Mouse (Mus musculus) adrenal gland (tissue): Measurements from ENCODE around the gene Prkce.

Experiments
- intact Hi-C: fragments of 180-260 bp; cut with DNase I; formaldehyde crosslinking; loops from one replicate; pipeline ENCODE4 v1.15.1; 2025

Gene Prkce

GRCm38 (mm10) chr17:86535827-86536656, 368.5 kb downstream of the Prkce start:
- intact Hi-C loops: no loop called here

- intact Hi-C loops: loop anchor here (2.0 kb wide), 1 partner anchor 271 kb away; no protein-coding TSS in a partner anchor
These were observed 372.4 kb downstream of the Prkce start for GRCm38 (mm10) chr17:86539881-86540430.

DNA sequence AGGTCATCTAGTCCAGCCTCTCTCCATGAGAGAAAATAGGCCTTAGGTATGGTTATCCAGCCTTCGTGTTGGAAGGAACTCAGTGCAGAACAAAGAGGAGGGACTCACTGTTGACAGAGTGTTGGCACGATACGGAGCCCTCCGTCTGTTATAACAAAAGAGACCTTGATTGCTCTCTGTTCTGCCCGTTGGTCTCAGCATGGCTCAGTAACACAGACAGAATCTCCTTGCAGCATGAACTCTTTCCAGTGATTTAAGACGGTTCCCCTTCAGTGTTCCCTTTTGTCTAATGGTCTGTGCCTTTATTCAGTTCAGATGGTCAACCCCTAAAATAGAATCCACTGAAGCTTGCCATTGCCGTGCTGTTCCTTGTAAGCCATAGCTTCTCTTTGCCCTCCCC, 378.9 kb downstream of the Prkce start:
- intact Hi-C loops: no loop called here

GRCm38 (mm10) chr17:86549128-86549527, 381.5 kb downstream of the Prkce start:
- intact Hi-C loops: no loop called here

- intact Hi-C loops: no loop called here
These were observed 384.0 kb downstream of the Prkce start for GRCm38 (mm10) chr17:86551561-86551960.

- intact Hi-C loops: no loop called here
These were observed 384.4 kb downstream of the Prkce start for GRCm38 (mm10) chr17:86551995-86552394.

GRCm38 (mm10) chr17:86559206-86559891, 391.8 kb downstream of the Prkce start:
- intact Hi-C loops: no loop called here

DNA sequence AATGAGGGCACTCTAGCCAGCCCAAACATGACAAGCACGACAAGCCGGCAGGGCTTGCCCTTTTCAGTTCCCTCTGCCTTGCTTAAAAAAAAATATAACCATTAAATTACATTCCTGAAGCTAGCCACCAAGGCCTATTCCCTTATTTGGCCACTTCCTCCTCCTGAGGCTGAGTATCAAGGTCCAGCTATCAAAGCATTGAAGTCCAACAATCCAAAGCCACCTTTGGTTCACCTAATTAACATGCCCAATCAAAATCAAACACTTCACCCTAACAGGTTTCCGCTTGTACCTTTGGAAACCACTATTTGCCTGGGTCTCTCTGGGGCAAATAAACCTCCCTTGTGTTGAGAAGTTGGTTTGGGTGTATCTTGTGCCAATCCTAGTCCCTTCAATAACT, 392.9 kb downstream of the Prkce start:
- intact Hi-C loops: no loop called here

DNA sequence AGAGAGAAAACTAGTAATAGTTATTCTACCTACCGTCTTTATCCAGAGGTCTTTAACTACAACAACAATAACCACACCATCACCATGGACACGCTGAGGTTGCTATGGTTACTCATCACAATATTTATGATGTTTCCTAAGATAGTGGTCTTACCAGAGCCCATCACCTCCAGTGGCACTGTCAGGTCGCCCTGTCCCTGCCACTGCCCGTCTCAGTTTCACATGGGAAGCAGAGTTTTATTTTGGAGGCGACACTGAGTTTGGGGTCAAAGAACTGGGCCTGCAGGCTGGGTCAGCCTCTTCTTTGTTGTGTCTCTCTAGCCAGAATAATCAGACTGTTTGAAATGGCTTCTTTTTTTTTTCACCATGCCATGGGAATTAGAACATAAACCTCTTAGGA, 402.9 kb downstream of the Prkce start:
- intact Hi-C loops: no loop called here

GRCm38 (mm10) chr17:86571266-86571665, 403.7 kb downstream of the Prkce start:
- intact Hi-C loops: no loop called here

DNA sequence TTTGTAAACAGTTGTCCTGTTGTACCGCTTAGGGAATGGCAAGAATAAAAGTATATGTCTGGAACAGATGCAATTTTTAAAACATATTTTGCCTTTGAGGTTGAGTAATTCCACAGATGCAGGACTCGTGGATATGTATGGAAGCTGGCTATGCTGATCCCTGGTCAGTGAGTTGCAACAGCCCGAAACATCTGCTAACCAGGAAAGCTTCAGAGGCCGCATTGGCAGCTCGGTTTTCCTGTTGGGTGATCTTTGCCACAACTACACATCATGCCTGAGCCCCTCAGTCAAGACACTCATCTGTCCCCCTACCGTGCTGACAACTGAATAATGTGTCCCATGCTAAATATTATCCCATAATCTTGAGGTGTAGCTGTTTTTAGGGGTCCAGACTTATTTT, 404.6 kb downstream of the Prkce start:
- intact Hi-C loops: no loop called here

DNA sequence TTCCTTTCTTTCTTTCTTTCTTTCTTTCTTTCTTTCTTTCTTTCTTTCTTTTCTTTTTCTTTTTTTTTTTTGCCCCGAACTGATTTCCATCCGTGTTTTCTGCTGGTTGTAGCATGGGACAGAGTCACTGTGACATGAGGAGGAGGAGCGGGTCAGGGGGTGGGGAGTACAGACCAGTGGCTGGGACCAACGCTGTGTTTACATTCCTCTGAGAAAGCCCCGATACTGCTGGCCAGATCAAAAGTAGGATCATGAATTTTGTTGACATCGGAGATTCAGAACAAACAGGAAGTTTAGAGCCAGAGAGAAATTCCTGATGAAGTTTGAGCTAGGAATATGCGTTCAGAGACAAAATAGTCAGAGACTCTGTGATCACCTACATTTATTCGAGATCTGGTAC, 405.0 kb downstream of the Prkce start:
- intact Hi-C loops: no loop called here

DNA sequence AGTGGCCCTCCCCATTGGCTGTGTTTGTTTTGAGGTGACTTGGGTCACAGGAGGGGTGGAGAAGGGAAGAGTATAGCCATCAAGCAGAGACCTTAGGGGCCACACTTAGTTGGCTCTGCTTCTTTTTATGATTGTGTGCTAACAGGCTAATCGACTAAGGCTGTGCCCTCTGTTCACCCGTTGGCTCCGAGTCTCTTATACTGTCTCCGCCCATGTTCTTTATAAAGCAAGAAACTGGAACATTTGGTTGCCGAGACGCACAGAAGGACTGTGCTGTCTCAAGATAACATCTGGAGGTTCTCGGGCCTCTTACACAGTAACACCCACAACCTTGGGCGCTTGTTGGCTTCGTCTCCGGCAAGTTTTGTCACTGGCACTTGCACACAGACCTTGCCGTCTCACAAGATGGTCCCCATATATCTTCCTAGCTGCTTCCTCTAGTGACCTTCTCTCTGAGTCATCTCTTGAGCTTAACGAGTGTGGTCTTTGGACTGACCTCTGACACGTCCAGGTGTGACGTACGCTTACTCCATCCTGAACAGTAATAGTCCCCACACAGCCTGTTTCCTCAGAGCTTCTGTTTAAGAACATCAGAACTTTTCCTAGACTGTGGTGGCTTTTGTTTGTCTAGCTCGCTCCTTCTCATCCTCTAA, 406.1 kb downstream of the Prkce start:
- intact Hi-C loops: no loop called here

GRCm38 (mm10) chr17:86580724-86581123, 413.1 kb downstream of the Prkce start:
- intact Hi-C loops: no loop called here

DNA sequence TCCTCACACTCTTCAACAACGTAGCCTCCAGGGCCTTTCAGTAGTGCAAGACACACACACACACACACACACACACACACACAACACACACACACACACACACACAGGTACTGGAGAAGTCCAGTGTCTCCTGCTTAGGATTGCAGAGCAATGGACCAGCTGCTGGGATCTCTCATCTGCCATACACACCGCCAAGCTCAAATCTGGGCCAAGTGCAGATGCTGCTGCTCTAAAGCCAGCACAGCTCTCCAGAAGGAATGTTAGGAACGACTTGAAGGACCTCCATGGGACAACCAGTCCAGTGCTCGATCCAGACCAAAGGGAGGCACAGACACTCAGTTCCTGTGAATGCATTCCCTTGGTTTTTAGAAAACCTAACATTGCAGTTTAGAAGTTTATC, 414.8 kb downstream of the Prkce start:
- intact Hi-C loops: no loop called here

DNA sequence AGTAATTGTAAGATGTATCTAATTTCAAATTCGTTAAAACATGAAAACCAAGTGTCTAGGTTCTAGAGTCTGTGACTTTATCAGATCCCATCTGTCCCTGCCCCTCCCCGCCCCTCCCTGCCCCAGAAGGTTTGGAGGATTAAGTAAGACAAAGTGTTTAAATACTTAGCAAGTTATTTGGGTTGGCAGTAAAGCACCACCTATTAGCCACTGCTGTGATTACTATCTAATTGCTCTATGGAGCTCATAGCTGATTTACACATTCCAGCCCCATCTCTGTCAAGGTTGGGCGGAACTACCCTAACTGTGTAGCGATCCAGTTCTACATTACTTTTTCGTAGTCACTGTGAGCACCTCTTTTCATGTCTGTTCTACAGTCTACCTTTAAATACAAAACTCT, 418.9 kb downstream of the Prkce start:
- intact Hi-C loops: no loop called here

GRCm38 (mm10) chr17:86588704-86589449, 421.3 kb downstream of the Prkce start:
- intact Hi-C loops: no loop called here

- intact Hi-C loops: no loop called here
These were observed 422.1 kb downstream of the Prkce start for GRCm38 (mm10) chr17:86589681-86590080.

DNA sequence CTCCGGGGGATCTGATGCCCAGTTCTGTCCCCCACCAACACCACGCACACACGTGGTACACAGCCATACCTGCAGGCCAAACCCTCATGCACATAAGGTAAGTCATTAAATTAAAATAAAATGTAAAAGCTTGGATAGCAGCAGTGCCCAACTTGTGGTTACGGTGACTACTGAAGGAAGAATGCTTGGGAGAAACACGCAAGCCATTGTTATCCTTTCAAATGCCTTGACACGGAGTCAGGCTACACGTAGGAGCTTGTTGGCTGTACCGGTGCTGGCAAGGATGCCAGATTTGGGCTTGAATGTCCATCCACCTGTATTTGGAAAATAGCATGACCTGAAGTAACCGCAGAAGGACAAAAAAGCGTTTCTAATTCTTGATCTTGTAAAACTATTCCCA, 423.7 kb downstream of the Prkce start:
- intact Hi-C loops: no loop called here

DNA sequence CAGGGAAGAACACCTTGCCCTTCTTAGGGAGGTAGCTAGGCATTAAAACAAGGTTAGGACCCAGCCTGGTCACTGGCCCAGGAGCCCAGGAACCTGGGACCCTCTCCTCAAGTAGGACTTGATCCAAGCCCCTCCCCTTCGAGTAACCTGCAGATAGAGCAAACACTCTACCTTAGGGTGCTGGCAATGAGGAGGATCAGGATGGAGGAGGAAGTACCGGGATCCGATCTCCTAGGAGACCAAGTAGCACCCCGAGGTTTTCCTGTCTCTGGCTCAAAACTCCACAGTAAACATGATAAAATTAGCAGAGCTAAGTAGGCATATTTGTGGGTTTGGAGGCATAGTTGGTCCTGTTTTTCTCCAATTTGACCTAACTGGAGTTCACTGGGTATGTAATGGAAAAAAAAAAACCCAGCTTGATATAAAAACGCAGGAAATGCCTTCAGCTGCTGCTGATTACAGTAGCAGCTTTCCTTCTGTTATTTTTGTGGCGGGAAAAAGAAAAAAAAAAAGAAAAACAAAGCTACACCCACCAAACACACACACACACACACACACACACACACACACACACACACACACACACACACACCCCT, 425.5 kb downstream of the Prkce start:
- intact Hi-C loops: no loop called here

DNA sequence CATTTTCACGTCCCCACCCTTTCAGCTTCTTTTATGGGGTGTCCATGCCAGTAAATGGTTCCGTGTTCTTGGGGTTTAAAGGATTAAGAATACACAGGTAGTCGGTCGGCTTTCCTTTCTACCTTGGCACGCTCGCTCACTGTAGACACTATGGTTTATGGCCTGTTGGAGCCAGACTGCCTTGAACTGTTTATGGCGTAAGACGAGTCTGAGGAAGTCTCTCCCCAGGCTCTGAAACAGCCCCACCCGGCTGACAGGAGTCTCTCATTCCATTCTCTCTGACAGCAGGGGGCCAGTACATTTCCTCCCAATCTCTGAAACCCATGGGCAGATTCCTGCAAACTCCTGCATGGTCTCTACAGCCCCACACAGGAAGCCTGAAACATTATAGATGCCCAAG, 427.9 kb downstream of the Prkce start:
- intact Hi-C loops: no loop called here
